Mouse (Mus musculus): ENCODE measurements around the gene Tnpo2. TPM values are rescaled to one million over a fixed set of nuclear protein-coding genes. Genes with fewer than 3 reads are reported as not detected.

Gene Tnpo2
- 10 to 100 TPM; 76.4 to 88.2 TPM for total RNA-seq (2021)
- long read RNA-seq, experiment 1, full-length matches to known transcripts = 3 of 35 reads
- long read RNA-seq, experiment 1, partial matches to known transcripts = 11 of 35 reads
- long read RNA-seq, experiment 1, other reads (novel, unspliced or antisense) = 21 of 35 reads
- long read RNA-seq, experiment 2, partial matches to known transcripts = 11 of 13 reads
- long read RNA-seq, experiment 2, other reads (novel, unspliced or antisense) = 2 of 13 reads

GRCm38 (mm10) chr8:85036718-85037365, at the start of gene Tnpo2:
Gene Tnpo2 (plus strand): TSS chr8:85036915.
- DNase-seq = peak; percentile 92 to 95

GRCm38 (mm10) chr8:84987388-84987787, 49.3 kb upstream of the Tnpo2 start:
- no peak for DNase-seq

- no peak for DNase-seq
Measured at GRCm38 (mm10) chr8:84987903-84988302, 48.8 kb upstream of the Tnpo2 start.

GRCm38 (mm10) chr8:84989311-84989731, 47.4 kb upstream of the Tnpo2 start:
- DNase-seq = peak in 1 of 2 experiments; percentile 72

- peak; percentile 93 to 96 for DNase-seq
Measured at GRCm38 (mm10) chr8:84989810-84990209, 46.9 kb upstream of the Tnpo2 start.

GRCm38 (mm10) chr8:84990349-84990748, 46.4 kb upstream of the Tnpo2 start, which contains the start of gene Hook2:
Gene Hook2 (plus strand): TSS chr8:84990603.
- peak; percentile 96 to 97 for DNase-seq

- no peak for DNase-seq
Measured at GRCm38 (mm10) chr8:84990836-84991235, 45.9 kb upstream of the Tnpo2 start.

GRCm38 (mm10) chr8:84994375-84994774, 42.3 kb upstream of the Tnpo2 start:
- DNase-seq = no peak

GRCm38 (mm10) chr8:84995680-84996079, 41.0 kb upstream of the Tnpo2 start:
- no peak for DNase-seq

- DNase-seq = no peak
Measured at GRCm38 (mm10) chr8:84996978-84997377, 39.7 kb upstream of the Tnpo2 start.

GRCm38 (mm10) chr8:84997649-84998295, 38.9 kb upstream of the Tnpo2 start:
- peak; percentile 92 to 95 for DNase-seq

GRCm38 (mm10) chr8:85007686-85008085, 29.0 kb upstream of the Tnpo2 start:
- peak; percentile 57 to 64 for DNase-seq

- DNase-seq = no peak
Measured at GRCm38 (mm10) chr8:85011242-85011641, 25.5 kb upstream of the Tnpo2 start.

- DNase-seq = peak; percentile 78 to 82
Measured at GRCm38 (mm10) chr8:85013230-85013840, 23.4 kb upstream of the Tnpo2 start.

- DNase-seq = no peak
Measured at GRCm38 (mm10) chr8:85014431-85014830, 22.3 kb upstream of the Tnpo2 start, which contains the start of gene Best2. Gene Best2 (minus strand): TSS chr8:85014531.

- DNase-seq = no peak
Measured at GRCm38 (mm10) chr8:85016724-85017123, 20.0 kb upstream of the Tnpo2 start.

GRCm38 (mm10) chr8:85017209-85017608, 19.5 kb upstream of the Tnpo2 start:
- DNase-seq = no peak

GRCm38 (mm10) chr8:85021514-85022055, 15.1 kb upstream of the Tnpo2 start:
- DNase-seq = no peak

GRCm38 (mm10) chr8:85023846-85024245, 12.9 kb upstream of the Tnpo2 start:
- no peak for DNase-seq

- DNase-seq = peak; percentile 83 to 85
Measured at GRCm38 (mm10) chr8:85025098-85025932, 11.4 kb upstream of the Tnpo2 start, which contains the start of gene Asna1. Gene Asna1 (minus strand): TSS chr8:85025281.
